Mouse (Mus musculus) c-Kit-positive CD71-positive TER-119-positive erythroid progenitor cells, embryonic 14.5 days (primary cell): ENCODE measurements around the gene Xirp2.
A peak's percentile ranks its signal among the peaks of the same experiment; 100 is the strongest.
"Not testable (repeated sequence)": the region's sequence is repeated elsewhere in the genome, so short reads cannot be mapped to it uniquely, and the experiment has no call there.

ENCODE experiments used
- DNase-seq: peaks from one replicate; pipeline ENCODE4 v3.0.0-alpha.2; 2013; ENCODE audit warnings: low spot score

Xirp2 gene

GRCm38 (mm10) chr2:67445780-67446179, at the start of gene Xirp2:
Xirp2 (plus strand) TSS chr2:67446002.
- DNase-seq: no peak

DNA sequence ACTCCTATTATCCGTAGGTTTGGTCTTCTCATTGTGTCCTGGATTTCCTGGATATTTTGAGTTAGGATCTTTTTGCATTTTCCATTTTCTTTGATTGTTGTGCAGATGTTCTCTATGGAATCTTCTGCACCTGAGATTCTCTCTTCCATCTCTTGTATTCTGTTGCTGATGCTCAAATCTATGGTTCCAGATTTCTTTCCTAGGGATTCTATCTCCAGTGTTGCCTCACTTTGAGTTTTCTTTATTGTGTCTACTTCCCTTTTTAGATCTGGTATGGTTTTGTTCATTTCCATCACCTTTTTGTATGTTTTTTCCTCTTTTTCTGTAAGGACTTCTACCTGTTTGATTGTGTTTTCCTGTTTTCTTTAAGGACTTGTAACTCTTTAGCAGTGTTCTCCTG, 32.4 kb upstream of the Xirp2 start, which contains the start of gene Gm21830:
TSS of gene Gm21830 (plus strand) at position 301 of the 400 bp plus-strand sequence.
- not testable (repeated sequence) for DNase-seq

DNA sequence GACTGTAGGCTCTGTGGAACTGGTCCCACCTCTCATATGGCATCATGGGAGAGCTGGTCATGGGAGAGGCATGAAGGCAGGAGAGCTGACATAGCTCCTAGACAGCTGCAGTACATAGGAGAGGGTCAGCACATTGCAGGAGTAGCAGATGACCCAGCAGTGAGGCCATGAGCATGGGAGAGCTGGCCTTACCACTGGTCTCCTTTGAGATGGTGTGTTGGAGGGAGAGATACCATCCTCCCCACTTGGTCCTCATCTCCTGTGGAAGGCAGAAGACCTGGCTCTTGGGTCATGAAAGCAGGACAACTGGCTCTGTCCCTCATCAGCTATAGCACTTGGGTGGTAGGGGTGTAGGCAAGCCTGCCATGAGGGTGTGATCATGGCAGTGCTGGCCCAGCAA, 24.9 kb upstream of the Xirp2 start:
- no peak for DNase-seq

DNA sequence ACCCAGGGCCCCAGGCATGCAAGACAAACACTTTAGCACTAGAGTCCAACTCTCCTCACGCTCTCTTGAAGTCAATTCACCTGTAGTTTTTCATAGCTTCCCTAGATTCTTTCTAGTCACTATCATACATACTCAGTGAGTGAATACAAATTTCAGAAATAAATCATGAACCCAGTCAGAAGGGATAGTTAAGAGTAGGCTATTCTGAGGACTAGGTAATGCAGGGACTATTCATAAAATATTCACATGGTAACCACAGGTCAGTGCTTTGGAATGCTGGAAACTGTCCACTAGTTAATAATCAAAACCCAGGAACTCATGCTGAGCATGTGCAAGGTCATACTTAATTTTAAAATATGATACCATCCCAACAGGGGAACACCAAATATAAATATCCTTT, 23.0 kb upstream of the Xirp2 start:
- no peak for DNase-seq

- no peak for DNase-seq
These were observed 12.7 kb upstream of the Xirp2 start, which contains the start of gene Gm26727 for GRCm38 (mm10) chr2:67433081-67433480. Gm26727 (minus strand) TSS chr2:67433181.

- no peak for DNase-seq
These were observed 7.5 kb upstream of the Xirp2 start for GRCm38 (mm10) chr2:67438309-67438708.

DNA sequence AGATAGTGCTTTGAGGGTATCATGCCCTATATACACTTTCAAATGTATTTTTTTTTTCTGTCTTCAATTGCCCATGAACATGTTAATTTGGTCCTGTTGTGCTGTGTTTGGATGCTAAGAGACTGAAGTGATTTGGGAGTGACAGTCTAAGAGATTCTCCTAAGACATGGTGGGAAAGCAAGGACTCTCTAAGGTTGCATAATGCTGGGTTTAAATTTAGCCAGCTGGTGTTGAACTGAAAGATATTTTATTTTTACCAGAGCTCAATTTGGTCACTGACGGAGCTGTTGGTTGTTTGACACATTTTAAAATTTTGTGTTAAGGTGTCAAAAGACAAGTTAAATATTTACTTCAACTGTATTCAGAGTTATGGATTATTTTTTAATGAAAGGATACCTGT, 970 bp downstream of the Xirp2 start:
- no peak for DNase-seq

DNA sequence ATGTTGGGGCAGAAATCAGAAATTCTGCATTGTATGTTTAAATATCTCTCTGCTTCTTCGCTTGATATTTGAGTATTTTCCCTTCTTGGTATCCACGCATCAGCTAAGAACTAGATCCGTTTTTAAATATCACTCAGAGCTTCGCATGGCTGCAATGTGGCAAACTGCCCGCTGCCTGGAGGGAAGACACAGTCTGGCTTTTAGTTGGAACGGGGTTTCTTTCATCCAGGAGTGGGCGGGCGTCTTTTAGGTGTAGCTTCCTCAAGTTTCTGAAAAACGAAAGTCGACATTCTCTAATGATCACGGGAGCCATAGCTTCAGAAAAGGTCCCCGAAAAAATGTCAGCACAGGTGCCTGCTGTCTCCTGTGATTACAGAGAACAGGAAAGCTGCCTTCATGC, 1.4 kb downstream of the Xirp2 start:
- no peak for DNase-seq

- no peak for DNase-seq
These were observed 15.1 kb downstream of the Xirp2 start for GRCm38 (mm10) chr2:67460857-67461256.

DNA sequence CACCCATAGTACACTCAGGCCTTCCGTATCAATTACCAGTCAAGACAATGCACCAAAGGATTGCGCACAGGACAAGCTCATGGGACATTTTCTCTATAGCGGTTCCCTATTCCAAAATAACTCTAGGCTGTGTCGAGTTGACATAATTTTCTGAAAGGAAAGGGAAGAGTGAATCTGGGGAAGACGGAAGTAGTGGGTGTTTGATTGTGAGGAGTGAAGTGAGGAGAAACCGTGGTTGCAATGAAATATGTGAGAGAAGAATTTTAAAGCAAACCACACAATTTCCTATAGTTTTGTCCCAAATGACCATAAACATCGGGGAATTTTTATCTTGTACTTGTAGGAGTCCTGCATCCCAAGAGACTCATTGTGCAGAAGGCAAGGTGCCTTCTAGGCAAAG, 21.2 kb downstream of the Xirp2 start:
- DNase-seq: no peak

GRCm38 (mm10) chr2:67470030-67470429, 24.2 kb downstream of the Xirp2 start:
- not testable (repeated sequence) for DNase-seq

DNA sequence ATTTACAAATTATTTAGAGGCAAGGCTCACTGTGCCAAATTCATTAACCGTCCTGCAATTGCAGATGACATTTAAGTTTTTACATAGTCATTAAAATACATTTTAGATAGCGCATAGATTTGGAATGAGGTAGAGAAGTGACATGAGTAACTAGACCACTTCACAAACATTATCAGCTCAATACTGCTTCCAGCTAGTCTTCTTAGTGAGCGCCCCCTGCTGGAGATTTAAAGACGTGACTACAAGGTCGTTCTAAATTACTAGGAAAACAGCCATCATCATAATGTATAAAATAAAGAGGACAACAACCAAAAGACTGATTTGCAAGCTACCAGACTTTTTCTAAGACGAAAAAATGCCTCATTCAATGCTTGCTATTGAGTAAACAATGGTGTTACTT, 32.0 kb downstream of the Xirp2 start:
- DNase-seq: peak; percentile 31

DNA sequence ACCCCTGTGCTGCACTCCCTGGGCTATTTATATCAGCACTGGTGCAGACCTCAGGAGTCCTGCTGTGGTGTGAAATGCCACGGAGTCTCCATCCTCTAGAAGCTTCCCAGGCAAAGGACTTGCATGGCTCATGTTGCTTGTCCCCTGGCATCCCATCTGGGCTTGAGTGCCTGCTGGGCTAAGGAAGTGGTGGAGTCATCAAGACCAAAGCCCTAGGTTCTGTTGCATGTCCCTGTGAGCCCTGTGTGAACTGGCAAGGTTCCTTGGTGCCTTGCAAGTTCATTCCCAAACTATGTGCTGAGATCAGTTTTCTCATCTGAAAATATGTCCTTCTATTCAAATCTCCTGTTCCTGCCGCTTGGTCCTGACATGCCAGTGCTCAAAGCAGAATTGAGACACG, 35.2 kb downstream of the Xirp2 start:
- no peak for DNase-seq

- DNase-seq: no peak
These were observed 40.9 kb downstream of the Xirp2 start for GRCm38 (mm10) chr2:67486721-67487120.

DNA sequence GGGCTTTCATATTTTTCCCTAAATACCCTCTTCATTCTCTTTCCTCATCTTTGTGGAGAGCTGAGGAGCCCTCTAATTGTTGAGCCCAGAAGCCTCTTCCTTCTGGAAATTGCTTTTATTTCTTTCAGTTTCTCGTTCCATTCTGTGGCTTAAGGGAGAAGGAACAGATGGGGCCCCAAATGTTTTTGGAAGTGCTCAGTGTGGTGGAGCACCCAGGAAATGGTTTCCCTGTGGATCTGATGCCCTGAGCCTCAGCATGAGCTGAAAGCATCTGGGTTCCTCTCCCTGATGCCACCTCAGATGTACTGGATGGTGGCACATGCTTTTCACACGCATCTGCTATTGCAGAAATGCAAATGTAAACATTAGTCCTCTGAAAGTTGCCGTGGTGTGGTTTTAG, 41.4 kb downstream of the Xirp2 start:
- DNase-seq: no peak

DNA sequence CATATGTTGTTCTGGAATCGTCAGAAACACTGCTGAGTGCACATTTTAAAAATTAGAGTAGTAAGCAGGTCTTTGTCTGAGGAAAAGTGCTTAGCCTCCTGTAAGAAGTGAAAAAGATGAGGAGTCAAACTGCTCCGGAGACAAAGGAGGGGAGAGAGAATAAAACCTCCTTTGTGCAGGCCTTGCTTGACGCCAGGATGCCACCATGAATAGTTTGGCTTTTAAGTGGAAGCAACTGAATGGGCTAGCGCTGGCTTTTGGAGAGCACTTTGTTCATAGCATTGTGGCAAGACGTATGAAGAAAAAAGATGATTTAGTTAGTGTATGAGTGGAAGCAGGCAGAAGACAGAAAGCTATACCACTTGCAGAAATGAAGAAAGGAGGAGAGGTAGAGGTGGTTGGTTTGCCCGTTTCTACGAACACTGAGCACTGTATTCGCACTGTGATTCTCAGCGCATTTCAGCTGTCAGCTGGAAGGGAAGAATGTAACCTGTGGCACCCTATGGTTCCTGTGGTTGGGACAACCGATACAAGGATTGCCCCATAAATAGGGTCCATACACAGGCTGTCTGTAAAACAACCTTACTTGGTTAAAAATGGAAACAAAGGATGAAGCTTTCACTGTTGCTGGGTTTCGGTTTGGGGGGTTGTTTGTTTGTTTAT, 42.8 kb downstream of the Xirp2 start:
- DNase-seq: no peak

DNA sequence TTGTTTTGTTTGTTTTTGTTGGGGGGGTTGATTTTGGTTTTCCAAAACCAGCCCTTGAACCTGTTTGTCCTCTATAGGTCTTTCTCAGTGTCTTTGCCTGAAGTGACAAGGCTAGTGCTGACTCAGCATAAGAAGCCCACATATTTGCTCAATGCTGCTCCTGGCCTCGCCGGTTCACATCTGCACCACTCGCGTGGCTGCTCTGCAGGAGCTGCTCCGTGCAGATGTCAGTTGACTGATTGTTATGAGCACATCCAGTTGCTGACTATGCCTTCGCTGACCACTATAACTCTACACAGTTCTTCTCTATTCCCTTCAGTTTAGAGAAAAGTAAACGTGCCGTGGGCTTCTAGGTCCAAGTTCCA, 43.3 kb downstream of the Xirp2 start:
- no peak for DNase-seq

DNA sequence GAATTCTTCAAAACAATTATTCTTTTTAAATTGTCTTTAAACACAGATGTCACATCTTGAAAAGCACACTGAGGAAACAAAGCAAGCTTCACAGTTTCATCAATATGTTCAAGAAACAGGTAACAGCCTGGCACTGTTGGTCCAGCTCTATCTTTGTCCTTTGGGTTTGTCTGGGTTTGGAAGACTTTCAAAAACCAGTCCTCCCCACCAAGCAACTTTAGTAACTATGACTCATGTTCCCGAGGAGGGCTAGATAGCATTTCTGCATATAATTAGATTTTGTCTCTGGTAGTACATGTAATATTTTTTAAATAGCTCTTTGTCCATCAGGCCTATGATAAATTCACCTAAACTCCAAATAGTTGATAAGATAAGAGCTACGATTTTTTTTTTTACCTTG, 59.7 kb downstream of the Xirp2 start:
- no peak for DNase-seq

DNA sequence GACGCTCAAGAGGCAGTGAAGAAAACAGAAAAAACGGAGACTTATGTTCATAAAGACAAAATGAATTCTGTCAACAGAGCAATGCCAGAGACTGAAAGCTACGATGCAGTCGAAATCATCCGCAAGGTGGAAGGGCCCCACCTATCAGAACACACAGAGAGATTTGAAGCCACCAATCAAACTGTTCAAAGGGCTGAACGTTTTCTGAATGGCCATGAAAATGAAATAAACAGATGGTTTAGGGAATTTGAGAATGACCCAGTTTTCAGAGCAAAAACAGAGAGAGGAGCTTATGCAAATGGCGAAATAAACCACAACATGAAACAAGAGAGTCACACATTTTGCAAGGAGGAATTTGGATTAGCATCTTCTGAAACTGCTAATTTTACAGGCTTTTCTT, 70.6 kb downstream of the Xirp2 start:
- no peak for DNase-seq

GRCm38 (mm10) chr2:67535347-67535746, 89.5 kb downstream of the Xirp2 start:
- DNase-seq: no peak

- DNase-seq: no peak
These were observed 93.6 kb downstream of the Xirp2 start for GRCm38 (mm10) chr2:67539426-67539825.

- no peak for DNase-seq
These were observed 96.3 kb downstream of the Xirp2 start for GRCm38 (mm10) chr2:67541957-67542696.

GRCm38 (mm10) chr2:67544426-67544825, 98.6 kb downstream of the Xirp2 start:
- DNase-seq: no peak
